ENCODE assay signal across 10 mouse cellular contexts in genomic region chr15:90072078-90072477, GRCm38 (mm10).
DNase-seq lines count a peak whose midpoint lies in the region; ATAC-seq and TF ChIP-seq lines count a peak whose summit lies in the region.
"Had no signal": no experiment of that assay in that cellular context is flagged by ENCODE, and none has a peak within 500 bp of the region (broad histone marks: within the 10 kb centered on the region; RNA-seq: fewer than 3 reads in every experiment).

No protein-coding gene starts in this region.

- no peak for TF ChIP-seq EP300 in heart, adult 2 months (IDR thresholded peaks at IDR 0.05; ENCODE audit: insufficient read depth, low read depth, low read length)

- H3K4me3 ChIP-seq in heart, adult 2 months, result no peak overlapping the region
- H3K4me3 ChIP-seq in heart, embryonic 10.5 days, result no peak overlapping the region
- no peak overlapping the region for H3K4me3 ChIP-seq in midbrain, embryonic 14.5 days (replicated peaks; ENCODE audit: low read depth, low read length)
- no peak overlapping the region for H3K4me3 ChIP-seq in midbrain, embryonic 11.5 days (ENCODE audit: low read depth, low read length)
- no peak overlapping the region for H3K4me3 ChIP-seq in neural tube, embryonic 14.5 days (ENCODE audit: low read depth, low read length)

- TF ChIP-seq CTCF in heart, adult 2 months (IDR thresholded peaks at IDR 0.05), result no peak

- H3K79me2 ChIP-seq in heart, adult 2 months (replicated peaks; ENCODE audit: control insufficient read depth, insufficient read depth, low read length), result no peaks in the 10 kb centered on the region

- TF ChIP-seq POLR2A in heart, adult 2 months (IDR thresholded peaks at IDR 0.05; ENCODE audit: insufficient read depth, low read depth, low read length), result no peak

- no peak overlapping the region for H3K27ac ChIP-seq in heart, adult 2 months
- H3K27ac ChIP-seq in heart, embryonic 10.5 days, result no peak overlapping the region
- no peak overlapping the region for H3K27ac ChIP-seq in midbrain, embryonic 14.5 days (replicated peaks; ENCODE audit: low read depth, low read length)
- no peak overlapping the region for H3K27ac ChIP-seq in midbrain, embryonic 11.5 days (ENCODE audit: low read depth, low read length)
- peak overlapping the region; percentile 39; the same call in 1 of the 2 replicates for H3K27ac ChIP-seq in neural tube, embryonic 14.5 days (ENCODE audit: low read depth, low read length)

- peak; percentile 9 to 25 for DNase-seq in heart, adult 2 months
- DNase-seq in heart, embryonic 10.5 days (ENCODE audit: low spot score), result no peak
- DNase-seq in midbrain, embryonic 14.5 days, result peak; percentile 17
- no peak for DNase-seq in midbrain, embryonic 11.5 days (ENCODE audit: low spot score, missing footprints)
- peak; percentile 38 for DNase-seq in gastrocnemius, postnatal 14 days
- DNase-seq in adrenal gland, postnatal 4 days (ENCODE audit: low spot score in 2 of 2), result no peak
- DNase-seq: embryo, embryonic 11 days; liver; thymus, adult 18-20 months had no signal

- no peaks in the 10 kb centered on the region for H3K4me1 ChIP-seq in heart, adult 2 months (ENCODE audit: control insufficient read depth, insufficient read depth, low read length)
- no peaks in the 10 kb centered on the region for H3K4me1 ChIP-seq in heart, embryonic 10.5 days
- H3K4me1 ChIP-seq in midbrain, embryonic 14.5 days (ENCODE audit: control insufficient read depth, insufficient read depth, low read length), result no peaks in the 10 kb centered on the region
- H3K4me1 ChIP-seq in midbrain, embryonic 11.5 days (ENCODE audit: control insufficient read depth, insufficient read depth, low read length), result no peaks in the 10 kb centered on the region
- H3K4me1 ChIP-seq in neural tube, embryonic 14.5 days (ENCODE audit: control insufficient read depth, insufficient read depth, low read length), result peaks cover 4% of the 10 kb centered on the region; the same call in 1 of the 2 replicates

- H3K36me3 ChIP-seq in heart, adult 2 months (ENCODE audit: control insufficient read depth, insufficient read depth, low read length), result no peaks in the 10 kb centered on the region
- H3K36me3 ChIP-seq in heart, embryonic 10.5 days, result no peaks in the 10 kb centered on the region
- no peaks in the 10 kb centered on the region for H3K36me3 ChIP-seq in midbrain, embryonic 14.5 days (ENCODE audit: control insufficient read depth, insufficient read depth, low read length)
- H3K36me3 ChIP-seq in midbrain, embryonic 11.5 days (ENCODE audit: control insufficient read depth, insufficient read depth, low read length), result no peaks in the 10 kb centered on the region
- no peaks in the 10 kb centered on the region for H3K36me3 ChIP-seq in neural tube, embryonic 14.5 days (ENCODE audit: control insufficient read depth, insufficient read depth, low read length)

- ATAC-seq in midbrain, embryonic 14.5 days (ENCODE audit: low FRiP score, low TSS enrichment), result no peak
- no peak for ATAC-seq in midbrain, embryonic 11.5 days (ENCODE audit: low FRiP score)
- peak; percentile 87 for ATAC-seq in neural tube, embryonic 14.5 days (ENCODE audit: low read depth)

- WGBS in heart, adult 2 months, result 68% methylated on average over 6 of the region's 6 CpGs
- WGBS in heart, embryonic 10.5 days, result 72% methylated on average over 6 of the region's 6 CpGs
- 78% methylated on average over 6 of the region's 6 CpGs for WGBS in midbrain, embryonic 14.5 days
- whole genome bisulfite sequencing in midbrain, embryonic 11.5 days, result 78% methylated on average over 6 of the region's 6 CpGs
- WGBS in neural tube, embryonic 14.5 days, result 40% methylated on average over 6 of the region's 6 CpGs

- H3K27me3 ChIP-seq in heart, adult 2 months (ENCODE audit: control insufficient read depth, insufficient read depth, low read length), result no peaks in the 10 kb centered on the region
- no peaks in the 10 kb centered on the region for H3K27me3 ChIP-seq in heart, embryonic 10.5 days (ENCODE audit: insufficient read depth, poor library complexity, severe bottlenecking)
- no peaks in the 10 kb centered on the region for H3K27me3 ChIP-seq in midbrain, embryonic 14.5 days (ENCODE audit: control insufficient read depth, insufficient read depth, low read length)
- H3K27me3 ChIP-seq in midbrain, embryonic 11.5 days (ENCODE audit: control insufficient read depth, insufficient read depth, low read length), result no peaks in the 10 kb centered on the region
- no peaks in the 10 kb centered on the region for H3K27me3 ChIP-seq in neural tube, embryonic 14.5 days (ENCODE audit: control insufficient read depth, insufficient read depth, low read length)

- intact Hi-C loops in heart, adult 2 months (cut with DNase I), result no loop called here
- intact Hi-C loops in gastrocnemius, postnatal 14 days (cut with DNase I; ENCODE audit: low total_unique reads), result no loop called here

- no peak overlapping the region for H3K9ac ChIP-seq in heart, adult 2 months (ENCODE audit: low read depth, low read length)
- no peak overlapping the region for H3K9ac ChIP-seq in midbrain, embryonic 14.5 days (replicated peaks; ENCODE audit: low read length)
- H3K9ac ChIP-seq in midbrain, embryonic 11.5 days (ENCODE audit: low read length), result no peak overlapping the region
- no peak overlapping the region for H3K9ac ChIP-seq in neural tube, embryonic 14.5 days (replicated peaks; ENCODE audit: low read depth, low read length)

- no peaks in the 10 kb centered on the region for H3K9me3 ChIP-seq in heart, embryonic 10.5 days
- H3K9me3 ChIP-seq in midbrain, embryonic 14.5 days (ENCODE audit: control insufficient read depth, low read length), result no peaks in the 10 kb centered on the region
- no peaks in the 10 kb centered on the region; the same call in 1 of the 2 replicates for H3K9me3 ChIP-seq in midbrain, embryonic 11.5 days (ENCODE audit: control insufficient read depth, low read length)
- H3K9me3 ChIP-seq in neural tube, embryonic 14.5 days (ENCODE audit: control insufficient read depth, low read length), result no peaks in the 10 kb centered on the region

- H3K4me2 ChIP-seq in midbrain, embryonic 14.5 days (ENCODE audit: low read length), result no peak overlapping the region
- H3K4me2 ChIP-seq in midbrain, embryonic 11.5 days, result no peak overlapping the region
- H3K4me2 ChIP-seq in neural tube, embryonic 14.5 days (ENCODE audit: low read depth, low read length), result no peak overlapping the region

Comparison
In these comparisons a context has a peak if more than half of its experiments do, and no peak if none do; other contexts are left out.
1. DNase-seq: peak in heart, adult 2 months (2 of 2), midbrain, embryonic 14.5 days (single experiment) and gastrocnemius, postnatal 14 days (single experiment); none in heart, embryonic 10.5 days (single experiment), midbrain, embryonic 11.5 days (single experiment) and adrenal gland, postnatal 4 days (0 of 2).